Mouse (Mus musculus): ENCODE data around the gene Hoxb3. TPM values are rescaled to one million over a fixed set of nuclear protein-coding genes. Genes with fewer than 3 reads are reported as not detected.

The Hoxb3 gene
- polyA plus RNA-seq, 1 experiment from 2014 or later, result 3.7 TPM

DNA sequence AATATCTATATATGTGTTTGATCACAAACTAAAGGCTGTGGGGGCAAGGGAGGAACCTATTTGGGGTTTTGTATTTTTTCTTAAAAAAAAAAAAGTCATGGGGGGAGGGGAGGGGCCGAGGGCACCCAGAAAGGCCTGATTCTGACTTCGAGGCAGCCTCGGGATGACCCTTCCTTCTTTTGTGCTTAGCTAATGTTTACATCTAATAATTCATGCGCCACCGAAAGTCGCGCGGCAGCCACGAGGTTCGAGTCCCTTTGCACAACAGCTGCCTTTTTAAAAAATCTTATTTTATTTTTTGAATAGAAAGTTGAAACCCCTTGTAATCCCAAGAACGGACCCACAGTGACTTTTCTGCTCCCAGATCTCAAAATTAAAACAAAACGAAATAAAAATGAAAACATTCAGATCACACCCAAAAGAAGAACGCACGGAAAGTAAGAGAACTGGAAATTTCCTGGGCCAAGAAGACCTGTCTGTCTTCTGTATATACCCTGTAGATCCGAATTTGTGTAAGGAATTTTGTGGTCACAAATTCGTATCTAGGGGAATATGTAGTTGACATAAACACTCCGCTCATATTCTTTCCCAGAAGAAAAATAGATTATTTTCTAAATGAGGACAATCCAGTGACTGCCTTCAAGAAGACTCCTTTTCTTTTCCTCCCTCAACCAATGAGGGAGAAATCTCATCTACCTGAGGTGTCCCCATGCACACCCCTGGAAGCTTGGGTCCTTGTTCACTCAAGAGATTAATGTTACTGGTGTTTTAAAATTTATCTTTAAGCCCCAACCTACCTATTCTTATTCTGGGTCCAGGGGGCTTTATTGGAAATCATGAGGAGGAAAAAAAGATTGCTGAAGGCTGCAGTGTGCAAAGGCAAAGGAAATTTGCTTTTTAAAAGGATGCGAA, 6.2 kb upstream of the Hoxb3 start:
- H3K27me3 ChIP-seq (replicated peaks; ENCODE audit: control insufficient read depth, insufficient read depth, low read length), result no peaks in the 10 kb centered on the region
- no peaks in the 10 kb centered on the region for H3K9me3 ChIP-seq (ENCODE audit: control insufficient read depth, low read length)
- peak overlapping the region; percentile 96 for H3K9ac ChIP-seq (ENCODE audit: low read length)
- peaks cover 12% of the 10 kb centered on the region; the same call in 1 of the 2 replicates for H3K36me3 ChIP-seq (ENCODE audit: control insufficient read depth, insufficient read depth, low read length)
- ATAC-seq (replicated peaks; ENCODE audit: low FRiP score, low TSS enrichment, low read depth), result no peak
- WGBS, result 14% methylated on average over 18 of the region's 18 CpGs
- H3K4me2 ChIP-seq (ENCODE audit: low read length), result peak overlapping the region; percentile 89
- peaks cover 42% of the 10 kb centered on the region for H3K4me1 ChIP-seq (replicated peaks; ENCODE audit: control insufficient read depth, insufficient read depth, low read length)
- peak overlapping the region; percentile 99 for H3K27ac ChIP-seq (ENCODE audit: low read depth)
- peak overlapping the region; percentile 69 for H3K4me3 ChIP-seq (ENCODE audit: low read depth, low read length)
- no peak for DNase-seq (ENCODE audit: low spot score)

DNA sequence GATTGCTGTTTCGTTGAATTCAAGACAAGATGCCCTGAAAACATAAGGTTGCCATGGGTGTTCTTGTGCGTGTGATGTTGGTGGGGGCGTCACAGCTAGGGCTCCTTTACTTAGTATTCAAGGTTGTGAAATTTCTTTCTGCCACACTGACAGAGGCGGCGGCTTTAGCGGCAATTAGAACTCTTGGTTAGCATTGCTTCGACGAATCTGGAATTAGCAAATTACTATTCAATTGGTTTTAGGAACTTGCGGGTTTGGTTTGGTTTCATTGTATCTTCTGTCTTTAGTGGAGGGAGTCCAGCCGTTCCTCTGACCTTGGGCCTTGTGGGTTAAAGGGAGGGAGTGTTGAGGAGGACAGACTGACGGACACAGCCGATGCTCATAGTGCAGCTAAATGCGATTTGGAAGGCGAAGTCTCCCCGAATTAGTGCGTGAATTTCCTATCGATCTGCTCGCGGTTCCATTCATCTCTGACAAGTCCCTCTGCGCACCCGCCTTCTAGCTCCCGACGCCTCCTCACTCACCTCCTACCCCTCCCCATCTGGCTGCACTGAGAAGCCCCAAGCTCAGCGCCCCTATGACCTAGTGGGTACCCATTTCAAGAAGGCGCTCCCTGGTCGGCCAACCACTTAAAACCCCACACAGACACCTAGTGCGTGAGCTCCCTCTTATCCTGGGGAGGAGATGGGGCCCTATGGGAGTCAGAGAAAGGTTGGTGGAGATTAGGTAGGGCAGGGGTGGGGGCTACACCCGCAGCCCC, 5.3 kb upstream of the Hoxb3 start, which contains the start of gene Hoxb4:
Gene Hoxb4, plus strand, starts transcription at position 660 of the 760 bp plus-strand sequence.
- peak within 1 kb of the TSS; percentile 96 for H3K9ac ChIP-seq (ENCODE audit: low read length)
- peak within 1 kb of the TSS; percentile 99 for H3K27ac ChIP-seq (ENCODE audit: low read depth)
- no peaks in the 10 kb centered on the region for H3K9me3 ChIP-seq (ENCODE audit: control insufficient read depth, low read length)
- H3K27me3 ChIP-seq (replicated peaks; ENCODE audit: control insufficient read depth, insufficient read depth, low read length), result no peaks in the 10 kb centered on the region
- 6% methylated on average over 28 of the region's 28 CpGs for WGBS
- peak within 1 kb of the TSS; percentile 69 for H3K4me3 ChIP-seq (ENCODE audit: low read depth, low read length)
- ATAC-seq (replicated peaks; ENCODE audit: low FRiP score, low TSS enrichment, low read depth) (no peak; the same call in none of the 2 replicates), DNase-seq (ENCODE audit: low spot score) (peak; percentile 78)
- H3K4me2 ChIP-seq (ENCODE audit: low read length), result peak within 1 kb of the TSS; percentile 89
- H3K4me1 ChIP-seq (replicated peaks; ENCODE audit: control insufficient read depth, insufficient read depth, low read length), result peaks cover 43% of the 10 kb centered on the region
- peaks cover 12% of the 10 kb centered on the region; the same call in 1 of the 2 replicates for H3K36me3 ChIP-seq (ENCODE audit: control insufficient read depth, insufficient read depth, low read length)

DNA sequence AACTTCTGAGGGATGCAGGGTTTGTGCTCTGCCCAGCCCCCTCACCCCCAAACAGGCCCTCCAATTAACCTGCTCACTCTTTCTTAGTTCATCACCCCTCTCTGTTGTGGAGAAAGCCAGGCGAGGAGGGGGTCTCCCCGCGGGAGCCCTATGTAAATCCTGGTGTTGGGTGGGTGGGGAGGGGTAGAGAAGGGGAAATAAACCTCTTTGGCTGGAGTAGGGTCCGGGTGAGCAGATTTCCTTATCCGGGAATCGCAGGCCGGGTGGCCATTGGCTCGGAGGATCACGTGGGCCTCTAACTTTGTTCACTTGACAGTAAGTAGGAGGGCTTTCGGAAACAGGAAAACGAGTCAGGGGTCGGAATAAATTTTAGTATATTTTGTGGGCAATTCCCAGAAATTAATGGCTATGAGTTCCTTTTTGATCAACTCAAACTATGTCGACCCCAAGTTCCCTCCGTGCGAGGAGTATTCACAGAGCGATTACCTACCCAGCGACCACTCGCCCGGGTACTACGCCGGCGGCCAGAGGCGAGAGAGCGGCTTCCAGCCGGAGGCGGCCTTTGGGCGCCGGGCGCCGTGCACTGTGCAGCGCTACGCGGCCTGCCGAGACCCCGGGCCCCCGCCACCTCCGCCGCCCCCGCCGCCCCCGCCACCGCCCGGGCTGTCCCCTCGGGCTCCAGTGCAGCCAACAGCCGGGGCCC, 4.6 kb upstream of the Hoxb3 start:
- peak; percentile 83 for ATAC-seq (replicated peaks; ENCODE audit: low FRiP score, low TSS enrichment, low read depth)
- Histone ChIP-seq H3K36me3 (ENCODE audit: control insufficient read depth, insufficient read depth, low read length) (peaks cover 16% of the 10 kb centered on the region; the same call in 1 of the 2 replicates), H3K4me1 (replicated peaks; ENCODE audit: control insufficient read depth, insufficient read depth, low read length) (peaks cover 36% of the 10 kb centered on the region), H3K27ac (ENCODE audit: low read depth) (peak overlapping the region; percentile 99), H3K4me2 (ENCODE audit: low read length) (peak overlapping the region; percentile 89), H3K9ac (ENCODE audit: low read length) (peak overlapping the region; percentile 96), H3K9me3 (ENCODE audit: control insufficient read depth, low read length) (no peaks in the 10 kb centered on the region), H3K27me3 (replicated peaks; ENCODE audit: control insufficient read depth, insufficient read depth, low read length) (no peaks in the 10 kb centered on the region), H3K4me3 (ENCODE audit: low read depth, low read length) (peak overlapping the region; percentile 69)
- under 1% methylated on average over 38 of the region's 45 CpGs for WGBS
- DNase-seq (ENCODE audit: low spot score), result peak; percentile 82

DNA sequence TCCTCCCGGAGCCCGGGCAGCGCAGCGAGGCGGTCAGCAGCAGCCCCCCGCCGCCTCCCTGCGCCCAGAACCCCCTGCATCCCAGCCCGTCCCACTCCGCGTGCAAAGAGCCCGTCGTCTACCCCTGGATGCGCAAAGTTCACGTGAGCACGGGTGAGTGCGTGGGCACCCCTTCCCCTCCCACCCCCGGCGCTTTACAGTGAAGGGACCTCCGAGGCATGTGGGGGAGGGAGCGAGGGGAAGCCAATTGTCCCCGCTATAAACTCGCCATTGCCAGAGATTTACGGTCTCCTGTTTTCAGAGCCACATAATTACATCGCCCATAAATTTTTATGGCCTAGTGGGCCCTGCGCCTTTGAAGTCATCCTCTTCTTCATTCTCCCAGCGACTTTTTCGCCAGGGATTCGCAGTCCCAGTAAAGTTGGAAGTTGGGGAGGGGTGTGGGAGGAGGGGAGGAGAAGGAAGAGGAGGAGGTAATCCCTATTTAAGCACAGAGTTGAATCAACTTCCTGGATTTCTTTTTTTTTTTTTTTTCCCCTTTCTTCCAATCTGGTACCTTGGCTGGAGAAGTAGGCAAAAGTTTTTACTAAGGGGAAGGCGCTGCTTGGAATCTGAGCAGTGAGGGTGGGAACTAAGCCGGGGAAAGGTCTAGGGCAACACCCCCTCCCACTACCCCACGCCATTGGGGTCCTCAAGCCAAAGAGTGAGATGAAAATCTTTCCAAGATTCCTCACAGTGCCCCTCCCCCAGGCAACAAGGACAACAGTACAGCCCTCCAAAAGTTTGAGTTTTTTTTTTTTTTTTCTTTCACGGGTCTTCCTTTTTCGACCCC, 3.8 kb upstream of the Hoxb3 start:
- ATAC-seq (replicated peaks; ENCODE audit: low FRiP score, low TSS enrichment, low read depth) (peak; percentile 33), DNase-seq (ENCODE audit: low spot score) (peak; percentile 87)
- under 1% methylated on average over 30 of the region's 34 CpGs for WGBS
- H3K27ac ChIP-seq (ENCODE audit: low read depth), result peak overlapping the region; percentile 99
- peak overlapping the region; percentile 69 for H3K4me3 ChIP-seq (ENCODE audit: low read depth, low read length)
- no peaks in the 10 kb centered on the region for H3K27me3 ChIP-seq (replicated peaks; ENCODE audit: control insufficient read depth, insufficient read depth, low read length)
- H3K4me2 ChIP-seq (ENCODE audit: low read length), result peak overlapping the region; percentile 89
- no peaks in the 10 kb centered on the region for H3K9me3 ChIP-seq (ENCODE audit: control insufficient read depth, low read length)
- peaks cover 16% of the 10 kb centered on the region; the same call in 1 of the 2 replicates for H3K36me3 ChIP-seq (ENCODE audit: control insufficient read depth, insufficient read depth, low read length)
- peaks cover 34% of the 10 kb centered on the region for H3K4me1 ChIP-seq (replicated peaks; ENCODE audit: control insufficient read depth, insufficient read depth, low read length)
- H3K9ac ChIP-seq (ENCODE audit: low read length), result peak overlapping the region; percentile 96

DNA sequence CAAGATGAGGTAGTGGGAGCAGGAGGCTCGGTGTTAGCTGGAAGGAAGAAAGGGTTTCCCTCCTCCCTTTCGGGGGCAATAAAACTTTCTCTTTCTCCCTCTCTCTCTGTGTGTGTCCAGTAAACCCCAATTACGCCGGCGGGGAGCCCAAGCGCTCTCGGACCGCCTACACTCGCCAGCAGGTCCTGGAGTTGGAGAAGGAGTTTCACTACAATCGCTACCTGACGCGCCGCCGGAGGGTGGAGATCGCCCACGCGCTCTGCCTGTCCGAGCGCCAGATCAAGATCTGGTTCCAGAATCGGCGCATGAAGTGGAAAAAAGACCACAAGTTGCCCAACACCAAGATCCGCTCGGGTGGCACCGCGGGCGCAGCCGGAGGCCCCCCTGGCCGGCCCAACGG, 3.2 kb upstream of the Hoxb3 start:
- peak overlapping the region; percentile 89 for H3K4me2 ChIP-seq (ENCODE audit: low read length)
- no peak for ATAC-seq (replicated peaks; ENCODE audit: low FRiP score, low TSS enrichment, low read depth)
- peak overlapping the region; percentile 69 for H3K4me3 ChIP-seq (ENCODE audit: low read depth, low read length)
- 0% methylated on average over 29 of the region's 29 CpGs for WGBS
- H3K4me1 ChIP-seq (replicated peaks; ENCODE audit: control insufficient read depth, insufficient read depth, low read length), result peaks cover 36% of the 10 kb centered on the region
- peak; percentile 81 for DNase-seq (ENCODE audit: low spot score)
- peak overlapping the region; percentile 99 for H3K27ac ChIP-seq (ENCODE audit: low read depth)
- peaks cover 16% of the 10 kb centered on the region; the same call in 1 of the 2 replicates for H3K36me3 ChIP-seq (ENCODE audit: control insufficient read depth, insufficient read depth, low read length)
- H3K27me3 ChIP-seq (replicated peaks; ENCODE audit: control insufficient read depth, insufficient read depth, low read length), result no peaks in the 10 kb centered on the region
- H3K9ac ChIP-seq (ENCODE audit: low read length), result peak overlapping the region; percentile 96
- H3K9me3 ChIP-seq (ENCODE audit: control insufficient read depth, low read length), result no peaks in the 10 kb centered on the region

DNA sequence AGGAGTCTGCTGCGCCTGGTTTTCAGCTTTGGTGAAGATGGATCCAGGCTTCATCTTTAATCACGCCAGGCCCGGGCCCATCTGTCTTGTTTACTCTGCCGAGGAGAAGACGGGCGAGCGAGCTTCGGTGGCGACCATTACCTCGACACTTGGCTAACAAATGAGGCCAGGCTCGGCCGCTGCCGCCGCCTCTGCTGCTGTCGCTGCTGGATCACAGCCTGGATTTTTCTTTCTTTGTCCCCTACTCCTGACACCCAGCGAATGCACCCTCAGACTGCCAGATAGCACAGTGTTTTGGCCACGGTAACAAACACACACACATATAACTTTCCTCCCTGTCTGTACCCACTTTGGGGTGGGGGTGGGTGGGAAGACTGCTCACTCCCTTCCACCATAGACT, 2.4 kb upstream of the Hoxb3 start:
- H3K9me3 ChIP-seq (ENCODE audit: control insufficient read depth, low read length), result no peaks in the 10 kb centered on the region
- no peaks in the 10 kb centered on the region for H3K27me3 ChIP-seq (replicated peaks; ENCODE audit: control insufficient read depth, insufficient read depth, low read length)
- peak overlapping the region; percentile 89 for H3K4me2 ChIP-seq (ENCODE audit: low read length)
- WGBS, result 11% methylated on average over 17 of the region's 17 CpGs
- ATAC-seq (replicated peaks; ENCODE audit: low FRiP score, low TSS enrichment, low read depth) (no peak), DNase-seq (ENCODE audit: low spot score) (no peak)
- H3K27ac ChIP-seq (ENCODE audit: low read depth), result peak overlapping the region; percentile 99
- H3K9ac ChIP-seq (ENCODE audit: low read length), result peak overlapping the region; percentile 96
- peaks cover 36% of the 10 kb centered on the region for H3K4me1 ChIP-seq (replicated peaks; ENCODE audit: control insufficient read depth, insufficient read depth, low read length)
- peaks cover 16% of the 10 kb centered on the region; the same call in 1 of the 2 replicates for H3K36me3 ChIP-seq (ENCODE audit: control insufficient read depth, insufficient read depth, low read length)
- H3K4me3 ChIP-seq (ENCODE audit: low read depth, low read length), result peak overlapping the region; percentile 69

DNA sequence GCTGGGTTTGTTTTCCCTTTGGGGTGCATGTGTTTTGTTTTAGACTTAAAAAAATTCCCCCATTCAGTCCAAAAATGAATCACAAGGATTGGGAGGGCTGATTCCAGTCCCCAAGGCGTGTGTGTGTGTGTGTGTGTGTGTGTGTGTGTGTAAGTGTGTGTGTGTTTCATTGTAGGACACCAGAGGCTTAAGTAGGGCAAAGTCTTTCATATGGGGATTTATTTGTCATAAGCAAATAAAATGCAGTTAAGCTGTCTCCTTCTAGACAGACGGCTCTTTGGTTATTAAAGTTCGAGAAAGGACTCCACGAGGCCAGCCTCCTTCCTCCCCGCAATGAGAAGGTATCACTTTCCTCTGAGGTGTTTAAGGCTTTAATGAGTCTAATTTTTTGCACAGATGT, 1.3 kb upstream of the Hoxb3 start:
- Histone ChIP-seq H3K27ac (ENCODE audit: low read depth) (peak overlapping the region; percentile 99), H3K9ac (ENCODE audit: low read length) (peak overlapping the region; percentile 96), H3K4me3 (ENCODE audit: low read depth, low read length) (peak overlapping the region; percentile 69), H3K4me2 (ENCODE audit: low read length) (peak overlapping the region; percentile 89), H3K9me3 (ENCODE audit: control insufficient read depth, low read length) (no peaks in the 10 kb centered on the region), H3K36me3 (ENCODE audit: control insufficient read depth, insufficient read depth, low read length) (peaks cover 16% of the 10 kb centered on the region; the same call in 1 of the 2 replicates), H3K4me1 (replicated peaks; ENCODE audit: control insufficient read depth, insufficient read depth, low read length) (peaks cover 24% of the 10 kb centered on the region), H3K27me3 (replicated peaks; ENCODE audit: control insufficient read depth, insufficient read depth, low read length) (no peaks in the 10 kb centered on the region)
- no peak for DNase-seq (ENCODE audit: low spot score)
- 18% methylated on average over 5 of the region's 5 CpGs for WGBS
- no peak for ATAC-seq (replicated peaks; ENCODE audit: low FRiP score, low TSS enrichment, low read depth)

Data from intestine, embryonic 14.5 days (tissue).